Mouse (Mus musculus): ENCODE results near the gene Gm7029. TPM values are rescaled to one million over a fixed set of nuclear protein-coding genes. Genes with fewer than 3 reads are reported as not detected.
"Not testable (repeated sequence)": the region's sequence is repeated elsewhere in the genome, so short reads cannot be mapped to it uniquely, and the experiment has no call there.

Gene Gm7029
- not detected in 3 replicates for total RNA-seq (2017)

- not testable (repeated sequence) for ATAC-seq (replicated peaks; ENCODE audit: insufficient number of reproducible peaks, low FRiP score, low TSS enrichment, poor library complexity, severe bottlenecking)
Observed at GRCm38 (mm10) chr17:33873537-33873936, at the start of gene Gm7029. TSS of gene Gm7029 (plus strand) at chr17:33873837.

GRCm38 (mm10) chr17:33824084-33824996 lies 49.3 kb upstream of the Gm7029 start, which contains the start of the genes Rps28 and Ndufa7:
TSS of gene Rps28 (minus strand) at chr17:33824562.
TSS of gene Ndufa7 (plus strand) at chr17:33824572.
- peak; percentile 95 for ATAC-seq (replicated peaks; ENCODE audit: insufficient number of reproducible peaks, low FRiP score, low TSS enrichment, poor library complexity, severe bottlenecking)

DNA sequence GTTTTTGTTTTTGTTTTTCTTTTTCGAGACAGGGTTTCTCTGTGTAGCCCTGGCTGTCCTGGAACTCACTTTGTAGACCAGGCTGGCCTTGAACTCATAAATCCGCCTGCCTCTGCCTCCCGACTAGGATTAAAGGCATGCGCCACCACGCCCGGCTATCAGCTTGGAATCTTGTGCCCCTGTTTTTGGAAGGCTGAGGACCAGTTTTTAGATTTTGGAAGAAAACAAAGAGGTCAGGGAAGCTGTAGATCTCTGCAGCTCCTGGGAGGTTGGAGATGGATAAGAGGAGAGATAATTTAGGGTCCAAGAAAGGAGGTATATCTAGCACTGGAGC lies 48.7 kb upstream of the Gm7029 start:
- not testable (repeated sequence) for ATAC-seq (replicated peaks; ENCODE audit: insufficient number of reproducible peaks, low FRiP score, low TSS enrichment, poor library complexity, severe bottlenecking)

- ATAC-seq (replicated peaks; ENCODE audit: insufficient number of reproducible peaks, low FRiP score, low TSS enrichment, poor library complexity, severe bottlenecking): no peak
Observed at GRCm38 (mm10) chr17:33825462-33825861, 48.2 kb upstream of the Gm7029 start.

DNA sequence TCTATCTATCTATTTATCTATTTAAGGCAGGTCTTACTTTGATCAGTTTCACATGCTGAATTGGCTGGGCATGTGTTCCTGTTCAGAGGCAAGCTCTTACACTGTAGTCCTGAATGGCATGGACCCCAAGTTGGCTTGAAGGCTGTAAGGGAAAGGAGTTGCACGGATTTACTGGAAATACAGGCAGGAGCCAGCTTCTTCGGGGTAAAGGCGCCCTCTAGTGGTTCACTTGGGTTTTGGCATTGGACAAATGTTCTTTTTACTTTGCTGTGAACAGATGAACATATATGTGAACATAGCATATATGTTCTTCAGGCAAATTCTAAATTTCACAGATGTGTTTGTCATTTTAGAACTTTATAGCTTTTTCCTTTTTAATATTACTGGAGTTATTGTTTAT lies 46.8 kb upstream of the Gm7029 start:
- ATAC-seq (replicated peaks; ENCODE audit: insufficient number of reproducible peaks, low FRiP score, low TSS enrichment, poor library complexity, severe bottlenecking): no peak

DNA sequence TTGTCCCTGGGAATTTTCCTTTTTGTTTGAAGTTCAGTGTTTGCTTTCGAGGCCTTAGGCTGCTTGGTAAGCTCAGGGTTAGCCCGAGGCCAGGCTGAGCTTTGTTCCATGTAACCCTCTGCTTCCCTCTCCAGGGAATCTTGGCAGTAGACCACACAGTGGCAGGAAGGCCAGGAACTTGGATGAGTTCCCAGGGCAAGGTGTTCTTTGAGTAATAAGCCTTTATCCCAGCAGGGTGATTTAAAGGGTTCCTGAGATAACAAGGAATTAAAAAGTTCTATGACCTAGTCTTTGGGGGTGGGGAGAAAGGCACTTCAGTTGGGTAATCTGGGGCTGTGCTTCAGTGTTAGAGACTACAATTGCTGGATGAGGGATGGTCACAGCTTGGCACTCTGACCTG lies 44.7 kb upstream of the Gm7029 start:
- ATAC-seq (replicated peaks; ENCODE audit: insufficient number of reproducible peaks, low FRiP score, low TSS enrichment, poor library complexity, severe bottlenecking): no peak

GRCm38 (mm10) chr17:33829561-33829960 lies 44.1 kb upstream of the Gm7029 start:
- no peak for ATAC-seq (replicated peaks; ENCODE audit: insufficient number of reproducible peaks, low FRiP score, low TSS enrichment, poor library complexity, severe bottlenecking)

DNA sequence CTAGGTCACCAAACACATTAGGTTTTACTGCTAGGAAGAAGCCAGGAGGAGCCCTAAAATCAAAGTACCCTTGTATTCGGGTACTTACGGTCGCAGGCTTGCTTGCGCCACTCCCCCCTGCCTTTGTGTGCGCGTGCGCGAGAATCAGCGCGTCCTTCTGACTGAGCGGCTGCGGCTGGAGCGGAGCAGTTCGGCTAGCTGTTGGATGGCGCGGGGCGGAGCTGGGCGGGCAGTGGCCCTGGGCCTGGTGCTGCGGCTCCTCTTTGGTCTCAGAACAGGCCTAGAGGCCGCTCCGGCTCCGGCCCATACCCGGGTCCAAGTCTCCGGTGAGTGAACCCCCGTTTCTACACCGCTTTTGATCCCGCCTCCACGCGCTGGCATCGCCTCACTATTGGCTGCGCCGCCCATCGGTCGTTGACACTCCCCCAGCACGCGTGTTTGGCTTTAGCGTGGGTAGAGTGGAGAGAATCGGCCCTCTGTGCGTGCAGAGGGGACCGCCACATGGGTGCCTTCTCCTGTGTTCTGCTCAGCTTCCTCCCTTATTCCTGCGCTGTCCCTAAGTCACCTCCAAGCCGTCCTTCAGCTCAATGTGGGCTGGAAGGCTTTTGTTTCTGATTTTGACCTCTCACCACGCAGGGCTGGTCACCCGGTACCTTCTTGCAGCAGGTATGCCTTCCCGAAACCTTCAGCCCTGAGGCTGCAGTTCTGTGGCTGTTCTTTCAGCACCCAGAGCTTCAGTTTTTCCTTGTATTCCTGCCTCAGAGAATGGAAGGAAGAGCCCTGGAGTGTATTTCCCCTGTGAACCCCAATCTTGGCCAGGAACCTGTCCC lies 30.5 kb upstream of the Gm7029 start, which contains the start of gene Cd320:
Gene Cd320 (plus strand): TSS at position 126 of the 830 bp plus-strand sequence.
- ATAC-seq (replicated peaks; ENCODE audit: insufficient number of reproducible peaks, low FRiP score, low TSS enrichment, poor library complexity, severe bottlenecking): peak; percentile 86

DNA sequence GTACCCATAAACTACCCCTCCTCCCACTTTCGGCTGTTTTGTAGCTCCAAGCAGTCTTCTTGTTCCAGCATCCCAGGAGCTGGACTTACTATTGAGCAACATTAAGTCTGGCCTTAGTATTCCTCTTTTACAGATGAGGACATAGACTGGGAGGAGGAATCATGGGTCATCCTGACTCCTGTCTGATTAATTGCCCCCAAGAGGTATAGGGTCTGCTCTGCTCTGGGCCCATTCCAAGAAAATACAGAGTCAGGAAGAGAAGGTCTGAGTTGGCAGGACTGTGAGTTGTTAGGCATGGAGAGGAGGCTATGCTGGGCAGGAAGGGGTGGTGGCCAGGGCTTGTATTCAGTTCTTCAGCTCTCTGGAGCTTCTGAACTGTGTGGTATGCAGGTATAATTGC lies 29.4 kb upstream of the Gm7029 start:
- no peak for ATAC-seq (replicated peaks; ENCODE audit: insufficient number of reproducible peaks, low FRiP score, low TSS enrichment, poor library complexity, severe bottlenecking)

DNA sequence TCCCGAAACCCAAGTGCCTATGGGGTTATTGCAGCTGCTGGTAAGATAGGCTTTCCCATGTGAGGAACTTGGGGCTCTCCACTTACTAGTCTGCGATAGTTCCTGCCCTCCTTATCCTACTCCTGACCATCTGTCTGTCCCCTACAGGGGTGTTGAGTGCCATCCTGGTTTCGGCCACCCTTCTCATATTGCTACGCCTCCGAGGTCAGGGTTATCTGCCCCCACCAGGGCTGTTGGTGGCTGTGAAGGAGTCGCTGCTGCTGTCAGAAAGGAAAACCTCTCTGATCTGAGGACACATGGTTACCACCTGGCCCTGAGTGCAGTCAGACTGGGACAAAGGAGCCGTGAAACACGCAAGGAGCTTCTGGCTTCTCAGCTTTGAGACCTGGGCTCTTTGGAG lies 25.5 kb upstream of the Gm7029 start:
- ATAC-seq (replicated peaks; ENCODE audit: insufficient number of reproducible peaks, low FRiP score, low TSS enrichment, poor library complexity, severe bottlenecking): no peak

DNA sequence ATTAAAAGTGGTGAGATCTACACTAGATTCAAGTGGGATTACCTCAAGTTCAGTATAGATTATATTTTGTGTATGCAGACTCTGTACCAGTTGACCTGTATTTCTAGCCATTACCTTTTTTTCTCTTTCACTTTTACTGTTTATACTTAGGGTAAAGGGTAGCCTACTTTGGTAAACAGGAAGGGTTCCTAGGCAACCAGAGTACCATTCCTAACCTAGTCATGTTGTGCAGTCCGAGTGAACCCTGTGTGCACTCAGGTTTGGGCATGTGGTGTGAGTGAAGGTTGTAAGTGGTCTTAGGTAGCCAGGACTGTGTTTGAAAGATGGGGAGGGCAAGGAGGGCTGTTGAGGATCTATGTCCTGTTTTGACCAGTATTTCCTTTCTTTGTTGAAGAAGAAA lies 22.3 kb upstream of the Gm7029 start:
- ATAC-seq (replicated peaks; ENCODE audit: insufficient number of reproducible peaks, low FRiP score, low TSS enrichment, poor library complexity, severe bottlenecking): no peak

GRCm38 (mm10) chr17:33857816-33858215 lies 15.8 kb upstream of the Gm7029 start:
- ATAC-seq (replicated peaks; ENCODE audit: insufficient number of reproducible peaks, low FRiP score, low TSS enrichment, poor library complexity, severe bottlenecking): no peak

DNA sequence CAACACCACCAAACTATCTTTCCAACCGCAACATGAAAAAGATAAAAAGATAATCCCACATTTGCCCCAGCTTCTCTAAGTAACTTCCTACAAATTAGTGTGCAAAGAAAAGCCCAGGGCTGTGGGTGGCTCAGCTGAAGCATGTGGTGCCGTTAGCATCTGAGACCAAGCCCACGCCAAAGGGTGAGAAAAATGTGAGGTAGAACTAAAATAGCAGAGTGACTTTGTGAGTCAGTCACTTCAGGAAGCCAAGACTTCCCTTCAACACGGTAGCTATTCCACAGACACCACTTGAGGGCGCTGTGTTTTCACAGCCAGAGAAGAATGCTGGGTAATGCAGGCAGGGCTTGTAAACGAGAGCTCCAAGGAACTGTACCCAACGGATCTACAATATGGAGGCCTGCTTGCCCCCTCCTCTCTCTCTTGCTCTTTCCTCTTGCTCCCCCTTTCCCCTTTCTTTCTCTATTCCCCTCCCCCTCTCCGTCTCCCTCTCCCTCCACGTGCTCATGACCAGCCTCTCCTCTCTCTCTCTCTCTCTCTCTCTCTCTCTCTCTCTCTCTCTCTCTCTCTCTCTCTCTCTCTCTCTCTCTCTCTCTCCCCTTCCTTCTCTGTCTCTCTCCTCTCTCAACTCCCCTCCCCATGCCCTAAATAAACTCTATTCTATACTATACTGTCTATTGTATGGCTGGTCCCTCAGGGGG lies 8.2 kb upstream of the Gm7029 start:
- ATAC-seq (replicated peaks; ENCODE audit: insufficient number of reproducible peaks, low FRiP score, low TSS enrichment, poor library complexity, severe bottlenecking): peak; percentile 90

- no peak for ATAC-seq (replicated peaks; ENCODE audit: insufficient number of reproducible peaks, low FRiP score, low TSS enrichment, poor library complexity, severe bottlenecking)
Observed at GRCm38 (mm10) chr17:33874411-33874810, 774 bp downstream of the Gm7029 start.

DNA sequence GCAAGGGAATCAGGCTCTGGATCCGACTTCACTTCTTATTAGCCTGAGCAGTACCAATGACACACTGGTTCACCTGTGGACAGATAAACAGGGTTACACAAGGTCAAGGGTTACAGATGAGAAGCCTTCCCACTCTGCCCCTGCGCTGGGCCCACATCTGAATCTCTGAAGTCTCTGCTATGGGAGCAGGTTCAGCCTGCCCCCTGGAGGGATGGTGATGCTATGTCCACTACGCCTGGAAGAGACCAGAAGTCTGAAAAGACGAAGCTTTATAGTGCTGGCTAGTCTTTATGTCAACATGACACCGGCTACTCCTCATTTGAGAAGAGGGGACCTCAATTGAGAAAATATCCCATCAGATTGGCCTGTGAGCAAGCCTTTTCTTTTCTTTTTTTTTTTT lies 2.2 kb downstream of the Gm7029 start:
- ATAC-seq (replicated peaks; ENCODE audit: insufficient number of reproducible peaks, low FRiP score, low TSS enrichment, poor library complexity, severe bottlenecking): 0 out of 2 replicates have a peak, but pooled peaks have one; percentile 22

GRCm38 (mm10) chr17:33884320-33884719 lies 10.7 kb downstream of the Gm7029 start:
- ATAC-seq (replicated peaks; ENCODE audit: insufficient number of reproducible peaks, low FRiP score, low TSS enrichment, poor library complexity, severe bottlenecking): not testable (repeated sequence)

GRCm38 (mm10) chr17:33887802-33888201 lies 14.2 kb downstream of the Gm7029 start:
- not testable (repeated sequence) for ATAC-seq (replicated peaks; ENCODE audit: insufficient number of reproducible peaks, low FRiP score, low TSS enrichment, poor library complexity, severe bottlenecking)

- not testable (repeated sequence) for ATAC-seq (replicated peaks; ENCODE audit: insufficient number of reproducible peaks, low FRiP score, low TSS enrichment, poor library complexity, severe bottlenecking)
Observed at GRCm38 (mm10) chr17:33888230-33888629, 14.6 kb downstream of the Gm7029 start.
